Mouse (Mus musculus): Measurements from ENCODE around the gene Foxj1. TPM values are rescaled to one million over a fixed set of nuclear protein-coding genes. Genes with fewer than 3 reads are reported as not detected.

Gene Foxj1
- polyA plus RNA-seq, 1 experiment from 2014 or later: 13.6 TPM

GRCm38 (mm10) chr11:116298221-116298620 lies 37.0 kb downstream of the Foxj1 start:
- Histone ChIP-seq H3K4me2 (ENCODE audit: low read length) (no peak overlapping the region), H3K27me3 (ENCODE audit: control insufficient read depth, insufficient read depth, low read depth, low read length) (no peaks in the 10 kb centered on the region), H3K36me3 (ENCODE audit: control insufficient read depth, insufficient read depth, low read length) (peaks cover 62% of the 10 kb centered on the region), H3K9ac (ENCODE audit: low read depth, low read length) (no peak overlapping the region), H3K9me3 (replicated peaks; ENCODE audit: control insufficient read depth, low read length, poor library complexity, severe bottlenecking) (no peaks in the 10 kb centered on the region), H3K4me3 (ENCODE audit: low read depth, low read length) (no peak overlapping the region), H3K27ac (ENCODE audit: low read length) (no peak overlapping the region), H3K4me1 (ENCODE audit: control insufficient read depth, insufficient read depth, low read length) (no peaks in the 10 kb centered on the region)
- ATAC-seq: no peak
- whole genome bisulfite sequencing: 90% methylated on average over 11 of the region's 11 CpGs

GRCm38 (mm10) chr11:116297017-116297416 lies 38.2 kb downstream of the Foxj1 start:
- Histone ChIP-seq H3K27ac (ENCODE audit: low read length) (no peak overlapping the region), H3K36me3 (ENCODE audit: control insufficient read depth, insufficient read depth, low read length) (peaks cover 61% of the 10 kb centered on the region), H3K4me1 (ENCODE audit: control insufficient read depth, insufficient read depth, low read length) (no peaks in the 10 kb centered on the region), H3K9me3 (replicated peaks; ENCODE audit: control insufficient read depth, low read length, poor library complexity, severe bottlenecking) (no peaks in the 10 kb centered on the region), H3K9ac (ENCODE audit: low read depth, low read length) (no peak overlapping the region), H3K4me2 (ENCODE audit: low read length) (no peak overlapping the region), H3K27me3 (ENCODE audit: control insufficient read depth, insufficient read depth, low read depth, low read length) (no peaks in the 10 kb centered on the region), H3K4me3 (ENCODE audit: low read depth, low read length) (no peak overlapping the region)
- ATAC-seq: no peak
- 74% methylated on average over 3 of the region's 3 CpGs for WGBS

- Histone ChIP-seq H3K27ac (ENCODE audit: low read length) (no peak overlapping the region), H3K27me3 (ENCODE audit: control insufficient read depth, insufficient read depth, low read depth, low read length) (no peaks in the 10 kb centered on the region), H3K4me3 (ENCODE audit: low read depth, low read length) (no peak overlapping the region), H3K4me2 (ENCODE audit: low read length) (no peak overlapping the region), H3K9me3 (replicated peaks; ENCODE audit: control insufficient read depth, low read length, poor library complexity, severe bottlenecking) (no peaks in the 10 kb centered on the region), H3K9ac (ENCODE audit: low read depth, low read length) (no peak overlapping the region), H3K36me3 (ENCODE audit: control insufficient read depth, insufficient read depth, low read length) (peaks cover 55% of the 10 kb centered on the region), H3K4me1 (ENCODE audit: control insufficient read depth, insufficient read depth, low read length) (no peaks in the 10 kb centered on the region)
- WGBS: 90% methylated on average over 8 of the region's 8 CpGs
- no peak for ATAC-seq
These were observed 38.9 kb downstream of the Foxj1 start for GRCm38 (mm10) chr11:116296191-116296734.

GRCm38 (mm10) chr11:116294319-116294718 lies 40.9 kb downstream of the Foxj1 start:
- ATAC-seq: no peak

GRCm38 (mm10) chr11:116293538-116294137 lies 41.6 kb downstream of the Foxj1 start:
- Histone ChIP-seq H3K4me1 (ENCODE audit: control insufficient read depth, insufficient read depth, low read length) (no peaks in the 10 kb centered on the region), H3K27ac (ENCODE audit: low read length) (no peak overlapping the region), H3K27me3 (ENCODE audit: control insufficient read depth, insufficient read depth, low read depth, low read length) (no peaks in the 10 kb centered on the region), H3K36me3 (ENCODE audit: control insufficient read depth, insufficient read depth, low read length) (peaks cover 57% of the 10 kb centered on the region), H3K4me3 (ENCODE audit: low read depth, low read length) (no peak overlapping the region), H3K9me3 (replicated peaks; ENCODE audit: control insufficient read depth, low read length, poor library complexity, severe bottlenecking) (no peaks in the 10 kb centered on the region), H3K4me2 (ENCODE audit: low read length) (no peak overlapping the region), H3K9ac (ENCODE audit: low read depth, low read length) (no peak overlapping the region)
- 86% methylated on average over 12 of the region's 12 CpGs for WGBS
- no peak for ATAC-seq

More at GRCm38 (mm10) chr11:116294319-116294718, 40.9 kb downstream of the Foxj1 start:
- no peak overlapping the region for H3K9ac ChIP-seq (ENCODE audit: low read depth, low read length)
- H3K4me2 ChIP-seq (ENCODE audit: low read length): no peak overlapping the region
- WGBS: 29% methylated on average over 5 of the region's 5 CpGs
- H3K27me3 ChIP-seq (ENCODE audit: control insufficient read depth, insufficient read depth, low read depth, low read length): no peaks in the 10 kb centered on the region
- no peaks in the 10 kb centered on the region for H3K9me3 ChIP-seq (replicated peaks; ENCODE audit: control insufficient read depth, low read length, poor library complexity, severe bottlenecking)
- H3K4me3 ChIP-seq (ENCODE audit: low read depth, low read length): no peak overlapping the region
- no peak overlapping the region for H3K27ac ChIP-seq (ENCODE audit: low read length)
- H3K36me3 ChIP-seq (ENCODE audit: control insufficient read depth, insufficient read depth, low read length): peaks cover 55% of the 10 kb centered on the region
- no peaks in the 10 kb centered on the region for H3K4me1 ChIP-seq (ENCODE audit: control insufficient read depth, insufficient read depth, low read length)

- no peak overlapping the region for H3K9ac ChIP-seq (ENCODE audit: low read depth, low read length)
- 93% methylated on average over 13 of the region's 13 CpGs for WGBS
- H3K4me1 ChIP-seq (ENCODE audit: control insufficient read depth, insufficient read depth, low read length): no peaks in the 10 kb centered on the region
- H3K27ac ChIP-seq (ENCODE audit: low read length): no peak overlapping the region
- peaks cover 54% of the 10 kb centered on the region for H3K36me3 ChIP-seq (ENCODE audit: control insufficient read depth, insufficient read depth, low read length)
- no peak overlapping the region for H3K4me2 ChIP-seq (ENCODE audit: low read length)
- H3K27me3 ChIP-seq (ENCODE audit: control insufficient read depth, insufficient read depth, low read depth, low read length): no peaks in the 10 kb centered on the region
- H3K4me3 ChIP-seq (ENCODE audit: low read depth, low read length): no peak overlapping the region
- no peak for ATAC-seq
- no peaks in the 10 kb centered on the region for H3K9me3 ChIP-seq (replicated peaks; ENCODE audit: control insufficient read depth, low read length, poor library complexity, severe bottlenecking)
These were observed 42.8 kb downstream of the Foxj1 start for GRCm38 (mm10) chr11:116292401-116292800.

- Histone ChIP-seq H3K4me3 (ENCODE audit: low read depth, low read length) (no peak overlapping the region), H3K4me2 (ENCODE audit: low read length) (no peak overlapping the region), H3K9ac (ENCODE audit: low read depth, low read length) (no peak overlapping the region), H3K9me3 (replicated peaks; ENCODE audit: control insufficient read depth, low read length, poor library complexity, severe bottlenecking) (no peaks in the 10 kb centered on the region), H3K27ac (ENCODE audit: low read length) (no peak overlapping the region), H3K27me3 (ENCODE audit: control insufficient read depth, insufficient read depth, low read depth, low read length) (peaks cover under 1% of the 10 kb centered on the region; the same call in 1 of the 2 replicates), H3K36me3 (ENCODE audit: control insufficient read depth, insufficient read depth, low read length) (peaks cover 42% of the 10 kb centered on the region), H3K4me1 (ENCODE audit: control insufficient read depth, insufficient read depth, low read length) (no peaks in the 10 kb centered on the region)
- ATAC-seq: no peak
- WGBS: 91% methylated on average over 8 of the region's 8 CpGs
These were observed 44.6 kb downstream of the Foxj1 start for GRCm38 (mm10) chr11:116290556-116290955.

GRCm38 (mm10) chr11:116287351-116287750 lies 47.8 kb downstream of the Foxj1 start:
- no peak overlapping the region for H3K4me3 ChIP-seq (ENCODE audit: low read depth, low read length)
- 77% methylated on average over 5 of the region's 5 CpGs for WGBS
- no peak overlapping the region for H3K27ac ChIP-seq (ENCODE audit: low read length)
- H3K9ac ChIP-seq (ENCODE audit: low read depth, low read length): no peak overlapping the region
- H3K36me3 ChIP-seq (ENCODE audit: control insufficient read depth, insufficient read depth, low read length): peaks cover 28% of the 10 kb centered on the region
- H3K27me3 ChIP-seq (ENCODE audit: control insufficient read depth, insufficient read depth, low read depth, low read length): peaks cover 31% of the 10 kb centered on the region
- H3K4me2 ChIP-seq (ENCODE audit: low read length): no peak overlapping the region
- H3K4me1 ChIP-seq (ENCODE audit: control insufficient read depth, insufficient read depth, low read length): peaks cover 8% of the 10 kb centered on the region
- no peak for ATAC-seq
- H3K9me3 ChIP-seq (replicated peaks; ENCODE audit: control insufficient read depth, low read length, poor library complexity, severe bottlenecking): no peaks in the 10 kb centered on the region

- Histone ChIP-seq H3K36me3 (ENCODE audit: control insufficient read depth, insufficient read depth, low read length) (peaks cover 21% of the 10 kb centered on the region), H3K27ac (ENCODE audit: low read length) (no peak overlapping the region), H3K27me3 (ENCODE audit: control insufficient read depth, insufficient read depth, low read depth, low read length) (peaks cover 35% of the 10 kb centered on the region), H3K4me1 (ENCODE audit: control insufficient read depth, insufficient read depth, low read length) (peaks cover 16% of the 10 kb centered on the region), H3K9me3 (replicated peaks; ENCODE audit: control insufficient read depth, low read length, poor library complexity, severe bottlenecking) (no peaks in the 10 kb centered on the region), H3K9ac (ENCODE audit: low read depth, low read length) (no peak overlapping the region), H3K4me2 (ENCODE audit: low read length) (no peak overlapping the region), H3K4me3 (ENCODE audit: low read depth, low read length) (no peak overlapping the region)
- 67% methylated on average over 7 of the region's 7 CpGs for WGBS
- no peak for ATAC-seq
These were observed 49.4 kb downstream of the Foxj1 start for GRCm38 (mm10) chr11:116285770-116286191.

All from midbrain, embryonic 16.5 days (tissue).